In the genomic region with DNA sequence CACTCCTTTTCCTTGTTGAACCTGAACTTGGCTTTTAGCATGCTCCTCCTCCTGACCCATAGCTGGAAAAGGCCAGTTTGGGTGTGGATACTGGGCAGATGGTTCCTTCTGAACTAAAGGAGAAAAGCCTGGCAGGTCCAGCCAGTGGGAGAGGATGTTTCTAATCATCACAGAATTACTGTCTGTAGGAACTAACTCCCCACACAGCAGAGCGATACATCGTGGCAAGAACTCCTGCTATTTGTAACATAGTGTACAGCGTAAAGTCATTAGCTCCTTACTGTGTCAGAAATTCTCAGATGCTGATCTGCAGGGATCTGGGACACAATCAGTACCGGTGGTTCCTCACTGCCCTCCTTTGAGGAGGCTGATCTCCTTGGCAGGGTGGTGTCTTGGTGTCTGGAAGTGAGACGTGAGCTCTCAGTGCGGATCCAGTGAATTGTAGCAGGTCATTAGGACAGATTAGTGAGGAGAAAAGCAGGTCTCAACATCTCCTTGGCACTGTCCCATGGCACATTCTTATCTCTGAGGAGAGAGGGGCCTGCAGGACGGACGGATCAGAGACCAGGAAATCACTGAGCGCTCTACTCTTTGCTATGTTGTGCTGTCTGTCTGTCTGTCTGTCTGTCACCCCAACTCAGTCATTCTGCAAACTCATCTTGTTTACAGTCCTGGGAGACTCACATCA, we compare ENCODE assay signal across 9 mouse cellular contexts. TPM values are rescaled to one million over a fixed set of nuclear protein-coding genes. Genes with fewer than 3 reads are reported as not detected.
DNase-seq lines count a peak whose midpoint lies in the region; ATAC-seq and TF ChIP-seq lines count a peak whose summit lies in the region.
"Had no signal": no experiment of that assay in that cellular context is flagged by ENCODE, and none has a peak within 500 bp of the region (broad histone marks: within the 10 kb centered on the region; RNA-seq: fewer than 3 reads in every experiment).

No protein-coding gene starts in this region.

- H3K4me2 ChIP-seq in hindbrain, embryonic 13.5 days = peak overlapping the region; percentile 32
- H3K4me2 ChIP-seq in hindbrain, embryonic 11.5 days (replicated peaks; ENCODE audit: low read depth, low read length) = no peak overlapping the region
- H3K4me2 ChIP-seq in heart, embryonic 14.5 days (ENCODE audit: low read length) = peak overlapping the region; percentile 82
- H3K4me2 ChIP-seq in liver, postnatal 0 days (ENCODE audit: low read depth, low read length) = peak overlapping the region; percentile 81

- no peak overlapping the region for H3K27ac ChIP-seq in hindbrain, embryonic 13.5 days
- H3K27ac ChIP-seq in hindbrain, embryonic 11.5 days (ENCODE audit: low read depth, low read length) = no peak overlapping the region
- no peak overlapping the region for H3K27ac ChIP-seq in cortical plate, adult 2 months (ENCODE audit: insufficient read depth, low read length)
- H3K27ac ChIP-seq in heart, embryonic 14.5 days (replicated peaks in 1 of 2; ENCODE audit: control insufficient read depth in 1 of 2, insufficient read depth in 1 of 2, low read depth in 2 of 2, low read length in 2 of 2) = no peak overlapping the region; a peak in 1 of 4 replicates
- H3K27ac ChIP-seq in liver, postnatal 0 days (ENCODE audit: low read depth) = 0 out of 2 replicates have a peak overlapping the region, but pooled peaks have one; percentile 52

- no peak for TF ChIP-seq EP300 in liver, postnatal 0 days (IDR thresholded peaks at IDR 0.05; ENCODE audit: low read depth)

- H3K4me1 ChIP-seq in hindbrain, embryonic 13.5 days (replicated peaks) = peaks cover 30% of the 10 kb centered on the region
- 0 out of 2 replicates have a peak, but pooled peaks cover 2% of the 10 kb centered on the region for H3K4me1 ChIP-seq in hindbrain, embryonic 11.5 days (replicated peaks; ENCODE audit: control insufficient read depth, insufficient read depth, low read length)
- H3K4me1 ChIP-seq in cortical plate, adult 2 months (ENCODE audit: control insufficient read depth, insufficient read depth, low read length) = peaks cover 5% of the 10 kb centered on the region
- H3K4me1 ChIP-seq in heart, embryonic 14.5 days (ENCODE audit: control insufficient read depth in 2 of 2, insufficient read depth in 2 of 2, low read length in 2 of 2) = peaks cover 45 to 61% of the 10 kb centered on the region in 2 experiments
- peaks cover 66% of the 10 kb centered on the region for H3K4me1 ChIP-seq in liver, postnatal 0 days (ENCODE audit: insufficient read depth)

- peak overlapping the region; percentile 21; the same call in 1 of the 2 replicates for H3K9ac ChIP-seq in hindbrain, embryonic 13.5 days
- H3K9ac ChIP-seq in hindbrain, embryonic 11.5 days (ENCODE audit: low read depth, low read length) = no peak overlapping the region
- H3K9ac ChIP-seq in heart, embryonic 14.5 days (ENCODE audit: low read length) = peak overlapping the region; percentile 56
- peak overlapping the region; percentile 28; the same call in 1 of the 2 replicates for H3K9ac ChIP-seq in liver, postnatal 0 days (replicated peaks)

- H3K27me3 ChIP-seq in hindbrain, embryonic 13.5 days = peaks cover 8% of the 10 kb centered on the region
- H3K27me3 ChIP-seq in hindbrain, embryonic 11.5 days (ENCODE audit: control insufficient read depth, insufficient read depth, low read length) = no peaks in the 10 kb centered on the region
- H3K27me3 ChIP-seq in heart, embryonic 14.5 days (ENCODE audit: control insufficient read depth, insufficient read depth, low read length) = no peaks in the 10 kb centered on the region
- H3K27me3 ChIP-seq in liver, postnatal 0 days (ENCODE audit: insufficient read depth, low read length) = no peaks in the 10 kb centered on the region

- ATAC-seq in hindbrain, embryonic 13.5 days (ENCODE audit: low FRiP score) = no peak
- no peak for ATAC-seq in hindbrain, embryonic 11.5 days (ENCODE audit: low FRiP score)
- ATAC-seq in heart, embryonic 14.5 days (ENCODE audit: insufficient number of reproducible peaks, insufficient read depth, low FRiP score, low read depth) = no peak
- ATAC-seq in liver, postnatal 0 days = no peak

- 79% methylated on average over 9 of the region's 9 CpGs for WGBS in hindbrain, embryonic 13.5 days
- 82% methylated on average over 9 of the region's 9 CpGs for WGBS in hindbrain, embryonic 11.5 days
- 26% methylated on average over 9 of the region's 9 CpGs for WGBS in heart, embryonic 14.5 days
- WGBS in liver, postnatal 0 days (ENCODE audit: insufficient replicate concordance) = 69% methylated on average over 9 of the region's 9 CpGs

- 0 out of 2 replicates have a peak overlapping the region, but pooled peaks have one; percentile 4 for H3K4me3 ChIP-seq in hindbrain, embryonic 13.5 days
- H3K4me3 ChIP-seq in hindbrain, embryonic 11.5 days (ENCODE audit: low read depth, low read length) = no peak overlapping the region
- peak overlapping the region; percentile 79 for H3K4me3 ChIP-seq in cortical plate, adult 2 months (ENCODE audit: insufficient read depth, low read length)
- H3K4me3 ChIP-seq in heart, embryonic 14.5 days (ENCODE audit: control insufficient read depth in 1 of 2, insufficient read depth in 1 of 2, low read depth in 1 of 2, low read length in 2 of 2) = peak overlapping the region; percentile 35 to 64
- peak overlapping the region; percentile 12; the same call in 1 of the 2 replicates for H3K4me3 ChIP-seq in liver, postnatal 0 days (ENCODE audit: low read depth, low read length)

- no peaks in the 10 kb centered on the region for H3K9me3 ChIP-seq in hindbrain, embryonic 13.5 days
- no peaks in the 10 kb centered on the region for H3K9me3 ChIP-seq in hindbrain, embryonic 11.5 days (ENCODE audit: control insufficient read depth, low read length)
- no peaks in the 10 kb centered on the region for H3K9me3 ChIP-seq in heart, embryonic 14.5 days (ENCODE audit: control insufficient read depth, low read length)
- H3K9me3 ChIP-seq in liver, postnatal 0 days (ENCODE audit: low read length) = no peaks in the 10 kb centered on the region

- TF ChIP-seq CTCF in cortical plate, adult 2 months (IDR thresholded peaks at IDR 0.05; ENCODE audit: extremely low read depth, insufficient read depth, low read length) = no peak
- TF ChIP-seq CTCF in liver, postnatal 0 days (IDR thresholded peaks at IDR 0.05; ENCODE audit: low read depth) = no peak

- no peak for TF ChIP-seq POLR2A in cortical plate, adult 2 months (IDR thresholded peaks at IDR 0.05; ENCODE audit: extremely low read depth, insufficient read depth, low read length)

- H3K36me3 ChIP-seq in hindbrain, embryonic 13.5 days = no peaks in the 10 kb centered on the region
- H3K36me3 ChIP-seq in hindbrain, embryonic 11.5 days (ENCODE audit: control insufficient read depth, insufficient read depth, low read length) = no peaks in the 10 kb centered on the region
- peaks cover 3% of the 10 kb centered on the region; the same call in 1 of the 2 replicates for H3K36me3 ChIP-seq in heart, embryonic 14.5 days (ENCODE audit: control insufficient read depth, insufficient read depth, low read length)
- no peaks in the 10 kb centered on the region for H3K36me3 ChIP-seq in liver, postnatal 0 days (replicated peaks; ENCODE audit: insufficient read depth, low read length)

- no peak for DNase-seq in hindbrain, embryonic 11.5 days (ENCODE audit: low spot score)
- no peak for DNase-seq in liver, postnatal 0 days
- DNase-seq in adrenal gland, postnatal 36 days = no peak
- no peak for DNase-seq in embryo, embryonic 10 days (ENCODE audit: low spot score)
- no peak for DNase-seq in thymus, postnatal 10 days (ENCODE audit: low spot score in 2 of 2)
- DNase-seq: thymus, postnatal 36 days had no signal

RNA-seq across cellular contexts. Expression of gene Eepd1, which starts 2.7 kb away (rescaled TPM):
- 7.0 and 8.0 TPM in 2 replicates for polyA plus RNA-seq in hindbrain, embryonic 13.5 days (2015; fragmentation: Nextera tagmentation; extraction: Ambion mirVana)
- 5.8 and 7.4 TPM in 2 replicates for polyA plus RNA-seq in hindbrain, embryonic 11.5 days (2014; fragmentation: Nextera tagmentation; extraction: Ambion mirVana)
- polyA plus RNA-seq in cortical plate, adult 2 months (2012; rRNA removed) = 13.9 and 14.2 TPM in 2 replicates
- 20.8 and 25.6 TPM in 2 replicates for polyA plus RNA-seq in heart, embryonic 14.5 days (2014; fragmentation: Nextera tagmentation; extraction: Ambion mirVana)
- polyA plus RNA-seq in liver, postnatal 0 days (2015; fragmentation: Nextera tagmentation; extraction: Ambion mirVana) = 7.6 and 7.8 TPM in 2 replicates
- 10 to 100 TPM; 43.6 to 66.9 TPM for total RNA-seq in adrenal gland, postnatal 36 days (2021)
